Mouse (Mus musculus) CD4-positive naive resting alpha-beta T cell, adult 57 days (primary cell): Measurements from ENCODE around the gene Padi4. TPM values are rescaled to one million over a fixed set of nuclear protein-coding genes. Genes with fewer than 3 reads are reported as not detected.

ENCODE experiments used
- total RNA-seq: library from RNA; stranded (reverse); gene quantifications from one replicate; pipeline ENCODE4 v1.2.4, GENCODE M21; 2023

The Padi4 gene
- 0.98 TPM for total RNA-seq

DNA sequence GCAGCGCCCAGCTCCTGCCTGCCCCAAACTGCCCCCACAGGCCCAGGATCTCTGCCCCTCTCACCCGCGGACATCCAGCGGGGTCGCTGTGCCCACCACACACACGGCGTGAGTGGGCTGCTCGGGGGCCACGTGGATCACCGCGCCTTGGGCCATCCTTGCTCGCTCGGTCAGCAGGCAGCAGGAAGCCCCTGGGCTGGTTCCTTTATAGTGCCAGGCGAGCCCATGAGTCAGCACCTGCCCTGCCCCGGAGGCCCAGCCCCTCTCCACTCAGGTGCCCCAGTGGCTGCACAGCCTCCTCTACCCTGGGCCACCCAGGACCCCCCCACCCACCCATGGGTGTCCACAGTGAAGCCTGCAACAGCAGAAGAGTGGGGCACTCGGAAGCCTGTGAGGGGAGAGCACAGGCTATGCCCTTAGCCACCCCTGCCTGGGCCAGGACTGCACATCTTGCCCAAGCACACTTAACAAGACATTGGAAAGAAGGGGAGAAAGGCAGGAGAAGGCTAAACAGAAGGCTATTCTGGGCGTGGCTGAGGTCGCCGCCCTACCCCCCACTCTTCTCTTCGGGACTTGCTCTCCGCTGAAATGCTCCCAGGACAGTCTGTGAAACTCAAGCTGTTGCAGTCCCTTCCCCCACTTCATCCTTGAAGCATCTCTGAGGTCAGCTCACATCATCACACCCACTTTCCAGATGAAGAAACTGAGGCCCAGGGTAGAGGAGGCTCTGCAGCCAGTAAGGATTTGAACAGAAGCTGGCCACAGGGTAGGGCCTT, at the start of gene Padi4:
Padi4 (minus strand) TSS at position 212 of the 776 bp plus-strand sequence.

DNA sequence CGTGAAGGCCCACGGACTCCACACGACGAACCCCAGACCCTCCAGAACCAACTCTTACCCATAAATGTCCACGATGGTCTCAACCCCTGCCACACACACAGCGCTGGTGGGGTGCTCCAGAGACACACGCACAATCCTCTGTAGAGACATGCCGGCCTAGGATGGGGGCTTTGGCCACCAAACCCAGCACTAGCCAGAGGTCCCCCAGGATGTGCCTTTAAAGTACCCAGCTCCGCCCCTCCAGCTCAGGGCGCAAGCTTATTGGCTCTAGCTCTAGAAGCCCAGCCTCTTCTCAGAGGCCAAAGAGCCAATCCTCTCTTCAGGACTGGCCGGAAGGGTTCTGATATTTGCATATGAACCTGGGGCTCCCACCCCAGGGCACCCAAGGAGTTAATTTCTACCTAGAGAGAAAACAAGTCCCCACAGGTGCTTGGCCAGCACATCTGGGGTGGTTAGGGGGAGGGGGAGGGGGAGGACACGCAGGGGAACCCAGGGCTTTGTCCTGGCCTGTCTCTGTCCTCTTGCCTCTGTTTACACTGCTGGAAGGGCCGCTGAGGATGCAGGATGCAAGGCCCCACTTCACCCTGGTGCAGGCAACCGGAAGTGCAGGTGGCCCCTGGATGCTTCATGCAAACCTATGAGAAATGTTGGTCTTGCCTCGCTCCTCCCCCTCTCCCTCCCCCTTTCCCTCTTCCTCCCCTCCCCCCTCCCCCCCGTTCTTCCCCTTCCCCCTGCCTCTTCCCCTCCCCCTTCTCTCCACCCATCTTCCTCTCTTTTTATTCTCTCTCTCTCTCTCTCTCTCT, 36.6 kb upstream of the Padi4 start, which contains the start of gene Padi3:
Padi3 (minus strand) TSS at position 191 of the 803 bp plus-strand sequence.

DNA sequence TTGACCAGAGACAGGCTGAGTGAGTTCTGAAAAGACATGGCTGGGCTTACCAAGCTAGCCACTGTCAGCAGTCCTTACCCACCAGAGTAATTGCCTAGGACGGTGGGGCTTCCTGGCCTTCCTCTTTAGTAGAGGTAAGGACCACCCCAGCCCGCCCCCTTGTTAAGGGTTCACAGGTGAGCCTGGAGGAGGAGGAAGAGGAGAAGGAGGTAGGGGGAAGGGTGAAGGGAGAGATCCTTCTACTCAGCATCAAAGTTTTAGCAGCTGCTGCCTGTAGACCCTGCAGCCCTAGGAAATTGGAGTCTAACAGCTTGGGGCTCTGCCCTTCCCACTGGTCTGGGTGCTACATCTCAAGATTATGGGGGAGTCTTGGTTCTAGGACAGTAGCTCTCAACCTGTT, 31.5 kb downstream of the Padi4 start, which contains the start of gene Padi6:
Padi6 (minus strand) TSS at position 101 of the 400 bp plus-strand sequence.

DNA sequence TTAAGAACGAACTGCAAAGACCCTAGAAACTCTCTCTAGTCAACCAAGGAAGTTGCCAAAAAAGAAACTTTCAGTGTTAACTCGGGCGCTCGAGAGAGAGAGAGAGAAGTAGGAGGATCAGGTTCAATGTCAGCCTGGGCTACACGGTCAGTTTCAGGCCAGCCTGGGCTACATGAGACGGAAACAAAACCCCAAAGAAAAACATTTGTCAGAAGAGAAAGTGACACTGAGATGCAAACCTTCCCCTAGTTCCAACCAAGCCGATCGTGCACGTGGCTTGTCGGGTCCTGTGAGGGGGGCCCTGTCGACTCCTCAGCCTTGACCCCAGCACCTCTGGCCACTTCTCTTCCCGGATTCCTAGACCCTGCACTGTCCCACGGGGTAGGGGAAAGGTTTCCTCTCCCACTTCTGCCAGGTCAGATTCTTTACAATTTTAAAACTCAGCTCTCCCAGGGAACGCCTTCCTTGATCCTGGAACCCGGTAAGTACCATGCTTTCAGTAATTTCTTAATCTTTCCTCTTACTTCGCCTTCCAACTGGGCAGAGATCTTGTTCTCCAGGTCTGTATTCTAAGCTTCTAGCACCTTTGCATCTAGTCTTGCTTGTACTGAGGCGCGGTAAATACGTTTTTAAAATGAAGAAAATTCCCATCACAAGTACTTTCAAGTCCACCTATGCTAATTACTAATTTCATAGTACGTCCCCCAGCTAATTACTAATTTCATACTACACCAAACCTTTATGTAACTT, 73.6 kb downstream of the Padi4 start, which contains the start of gene Rcc2:
Rcc2 (plus strand) TSS at position 273 of the 750 bp plus-strand sequence.

Other genes with a start within 250 kb of the Padi4 start
- gene Arhgef10l, start 108.2 kb downstream of the Padi4 start, total RNA-seq = 0.59 TPM
- gene Rcc2, start 73.7 kb downstream of the Padi4 start, total RNA-seq = 129 TPM
- gene Padi6, start 31.6 kb downstream of the Padi4 start, total RNA-seq = not detected
- gene Padi3, start 36.4 kb upstream of the Padi4 start, total RNA-seq = 1.8 TPM
- 1.3 TPM for gene Padi1, start 71.5 kb upstream of the Padi4 start, total RNA-seq
- 28.0 TPM for gene Padi2, start 132.1 kb upstream of the Padi4 start, total RNA-seq
- gene Sdhb, start 187.0 kb upstream of the Padi4 start, total RNA-seq = 93.1 TPM
- 31.9 TPM for gene Atp13a2, start 212.6 kb upstream of the Padi4 start, total RNA-seq
- not detected for gene Mfap2, start 236.2 kb upstream of the Padi4 start, total RNA-seq